Mouse (Mus musculus): ENCODE measurements at regions not wholly inside any gene's neighbourhood (a gene's known extent, or its start where the extent isn't known, plus 50 kb on each side); places are given as distances from the start of the nearest gene placed in this dataset.

DNA sequence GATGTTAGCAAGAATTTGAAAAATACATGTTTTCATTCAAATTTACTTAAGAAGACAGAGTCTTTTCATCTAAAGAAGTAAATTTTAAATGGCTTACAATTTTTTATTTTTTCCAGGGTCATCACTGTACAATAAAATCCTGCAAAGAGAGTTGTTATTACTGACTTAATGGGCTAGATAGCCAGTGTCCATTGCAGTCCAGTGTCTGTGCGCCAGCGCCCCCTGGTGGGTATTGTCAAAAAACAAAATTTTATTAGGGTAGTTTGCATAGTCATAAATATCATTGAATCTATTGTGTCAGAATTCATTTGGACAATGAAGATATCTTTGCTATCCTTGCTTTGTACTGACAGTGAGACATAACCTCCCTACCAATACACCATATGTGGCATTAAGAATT is 619.1 kb downstream of the Flrt2 start:
- no peak overlapping the region for H3K4me3 ChIP-seq (ENCODE audit: control insufficient read depth, low read depth, low read length)
- H3K27ac ChIP-seq (ENCODE audit: control insufficient read depth, insufficient read depth, low read depth, low read length): no peak overlapping the region
- TF ChIP-seq POLR2A (IDR thresholded peaks at IDR 0.05; ENCODE audit: control insufficient read depth, low read depth, low read length) (no peak), CTCF (IDR thresholded peaks at IDR 0.05; ENCODE audit: control insufficient read depth, insufficient read depth, insufficient replicate concordance, low read depth, low read length) (peak; percentile 47; the same call in 1 of the 2 replicates)
- H3K27me3 ChIP-seq (ENCODE audit: control insufficient read depth, insufficient read depth, low read length): no peaks in the 10 kb centered on the region
- no peaks in the 10 kb centered on the region for H3K36me3 ChIP-seq (ENCODE audit: control insufficient read depth, insufficient read depth, low read length)
- H3K4me1 ChIP-seq (ENCODE audit: control insufficient read depth, insufficient read depth, low read length): no peaks in the 10 kb centered on the region

DNA sequence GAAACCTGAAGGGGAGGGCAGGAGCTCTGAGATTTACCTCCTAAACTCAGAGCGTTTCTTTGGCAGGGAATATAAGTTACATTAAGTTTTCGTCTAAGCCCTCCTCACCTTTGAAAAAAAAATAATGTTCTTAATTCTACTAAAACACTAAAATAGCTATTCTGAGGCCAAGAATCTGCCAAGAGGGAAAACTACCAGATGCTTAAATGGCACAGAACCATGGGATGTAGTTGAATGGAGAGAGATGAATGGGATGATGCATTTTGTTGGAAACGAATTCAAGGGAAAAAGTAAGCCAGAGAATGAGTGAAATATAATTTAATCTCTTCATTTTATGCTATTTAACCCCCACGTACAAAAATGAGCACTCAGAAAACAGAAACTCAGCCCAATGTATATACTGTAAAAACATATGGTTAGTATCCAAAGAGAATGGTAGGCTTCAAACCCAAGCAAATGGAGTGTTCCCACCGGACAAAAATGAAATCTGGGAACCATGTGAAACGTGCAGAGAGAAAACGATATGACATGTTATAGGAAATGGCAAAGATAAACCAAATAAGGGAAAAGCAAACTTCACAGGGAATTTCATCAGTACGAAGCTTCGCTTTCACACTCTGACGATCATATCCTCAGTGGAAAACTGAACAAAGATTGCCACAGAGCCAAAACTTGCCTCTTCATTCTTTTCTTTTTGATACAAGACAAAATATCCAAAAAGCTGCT is 631.2 kb downstream of the Flrt2 start:
- TF ChIP-seq POLR2A (IDR thresholded peaks at IDR 0.05; ENCODE audit: control insufficient read depth, low read depth, low read length) (no peak), CTCF (IDR thresholded peaks at IDR 0.05; ENCODE audit: control insufficient read depth, insufficient read depth, insufficient replicate concordance, low read depth, low read length) (no peak)
- Histone ChIP-seq H3K4me1 (ENCODE audit: control insufficient read depth, insufficient read depth, low read length) (no peaks in the 10 kb centered on the region), H3K4me3 (ENCODE audit: control insufficient read depth, low read depth, low read length) (no peak overlapping the region), H3K36me3 (ENCODE audit: control insufficient read depth, insufficient read depth, low read length) (no peaks in the 10 kb centered on the region), H3K27ac (ENCODE audit: control insufficient read depth, insufficient read depth, low read depth, low read length) (no peak overlapping the region), H3K27me3 (ENCODE audit: control insufficient read depth, insufficient read depth, low read length) (no peaks in the 10 kb centered on the region)

DNA sequence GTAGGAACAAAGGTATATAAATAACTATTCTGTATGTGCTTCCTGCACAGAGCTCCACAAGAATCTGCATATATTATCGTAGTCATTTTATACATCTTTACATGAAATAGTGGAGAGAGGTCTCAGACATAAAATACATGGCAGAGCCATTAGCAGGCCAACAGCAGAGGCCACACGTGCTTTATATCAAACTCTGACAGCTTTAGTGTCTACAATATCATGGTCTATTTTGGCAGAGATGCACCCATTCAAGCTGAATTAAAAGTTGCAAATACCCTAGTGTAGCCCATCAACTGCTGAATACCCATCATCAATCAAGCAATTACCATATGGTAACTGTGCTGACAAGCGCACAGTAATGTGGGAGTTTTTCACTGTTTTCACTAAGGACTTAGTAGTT is 659.1 kb downstream of the Flrt2 start:
- Histone ChIP-seq H3K36me3 (ENCODE audit: control insufficient read depth, insufficient read depth, low read length) (no peaks in the 10 kb centered on the region), H3K27me3 (ENCODE audit: control insufficient read depth, insufficient read depth, low read length) (no peaks in the 10 kb centered on the region), H3K4me1 (ENCODE audit: control insufficient read depth, insufficient read depth, low read length) (no peaks in the 10 kb centered on the region), H3K4me3 (ENCODE audit: control insufficient read depth, low read depth, low read length) (no peak overlapping the region), H3K27ac (ENCODE audit: control insufficient read depth, insufficient read depth, low read depth, low read length) (no peak overlapping the region)
- no peak for TF ChIP-seq CTCF (IDR thresholded peaks at IDR 0.05; ENCODE audit: control insufficient read depth, insufficient read depth, insufficient replicate concordance, low read depth, low read length)
- no peak for TF ChIP-seq POLR2A (IDR thresholded peaks at IDR 0.05; ENCODE audit: control insufficient read depth, low read depth, low read length)

DNA sequence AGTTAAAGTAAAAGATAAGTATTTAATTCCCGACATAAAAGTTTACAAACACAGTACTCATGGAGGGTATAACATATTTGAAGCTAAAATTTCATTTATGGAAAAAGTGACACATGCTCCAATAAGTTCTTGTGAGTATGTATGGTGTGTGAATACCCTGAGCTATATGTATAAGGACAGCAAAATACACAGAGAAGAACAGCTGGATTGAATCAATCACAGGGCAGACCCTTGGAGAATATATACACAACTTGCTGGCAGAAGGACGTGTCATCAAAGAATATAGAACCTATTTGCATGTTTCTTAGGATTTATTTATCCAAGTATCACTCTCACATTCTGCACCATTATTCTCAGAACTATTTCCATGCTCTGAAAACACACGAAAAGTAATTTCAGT is 686.9 kb downstream of the Flrt2 start:
- H3K4me3 ChIP-seq (ENCODE audit: control insufficient read depth, low read depth, low read length): no peak overlapping the region
- TF ChIP-seq CTCF (IDR thresholded peaks at IDR 0.05; ENCODE audit: control insufficient read depth, insufficient read depth, insufficient replicate concordance, low read depth, low read length) (no peak), POLR2A (IDR thresholded peaks at IDR 0.05; ENCODE audit: control insufficient read depth, low read depth, low read length) (no peak)
- no peaks in the 10 kb centered on the region for H3K36me3 ChIP-seq (ENCODE audit: control insufficient read depth, insufficient read depth, low read length)
- no peak overlapping the region for H3K27ac ChIP-seq (ENCODE audit: control insufficient read depth, insufficient read depth, low read depth, low read length)
- H3K4me1 ChIP-seq (ENCODE audit: control insufficient read depth, insufficient read depth, low read length): no peaks in the 10 kb centered on the region
- no peaks in the 10 kb centered on the region for H3K27me3 ChIP-seq (ENCODE audit: control insufficient read depth, insufficient read depth, low read length)

DNA sequence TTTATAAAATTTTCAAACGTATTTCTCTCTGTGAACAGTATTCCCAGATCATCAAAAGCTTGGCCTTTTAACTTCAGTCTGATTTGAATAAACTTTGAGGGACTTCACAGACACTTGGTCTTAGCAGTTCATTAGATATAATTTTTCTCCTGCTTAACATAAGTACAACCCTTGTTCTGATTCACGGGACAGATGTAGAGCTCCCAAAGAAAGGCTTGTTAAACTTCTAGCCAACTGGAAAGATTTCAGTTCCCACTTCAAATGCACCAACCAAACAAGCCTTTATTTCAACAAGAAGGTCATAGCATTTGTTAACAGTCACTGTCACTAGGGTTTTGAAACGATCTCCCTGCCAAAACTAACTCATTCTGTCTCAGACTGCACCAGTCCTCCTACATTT is 727.1 kb downstream of the Flrt2 start:
- Histone ChIP-seq H3K27me3 (ENCODE audit: control insufficient read depth, insufficient read depth, low read length) (no peaks in the 10 kb centered on the region), H3K27ac (ENCODE audit: control insufficient read depth, insufficient read depth, low read depth, low read length) (no peak overlapping the region), H3K4me1 (ENCODE audit: control insufficient read depth, insufficient read depth, low read length) (no peaks in the 10 kb centered on the region), H3K36me3 (ENCODE audit: control insufficient read depth, insufficient read depth, low read length) (no peaks in the 10 kb centered on the region), H3K4me3 (ENCODE audit: control insufficient read depth, low read depth, low read length) (no peak overlapping the region)
- TF ChIP-seq POLR2A (IDR thresholded peaks at IDR 0.05; ENCODE audit: control insufficient read depth, low read depth, low read length) (no peak), CTCF (IDR thresholded peaks at IDR 0.05; ENCODE audit: control insufficient read depth, insufficient read depth, insufficient replicate concordance, low read depth, low read length) (no peak)

DNA sequence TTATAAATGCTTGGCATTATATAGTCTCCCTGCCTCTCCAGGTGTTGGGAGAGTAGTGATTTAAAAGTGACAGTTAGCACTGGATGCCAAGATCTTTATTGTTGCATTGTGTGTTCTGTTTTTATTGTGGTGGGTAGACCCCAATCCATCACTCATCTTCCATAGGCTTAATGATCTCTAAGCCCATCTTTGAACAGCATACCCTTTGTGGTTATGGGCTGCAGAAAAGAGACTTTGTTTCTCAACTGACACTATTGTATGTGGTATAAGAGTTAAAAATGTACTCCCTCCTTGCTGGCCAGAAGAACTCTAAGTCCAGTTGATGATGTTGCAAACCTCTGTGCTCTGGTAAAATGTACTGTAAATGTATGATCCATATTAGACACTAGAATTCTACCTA is 727.5 kb downstream of the Flrt2 start:
- no peak overlapping the region for H3K4me3 ChIP-seq (ENCODE audit: control insufficient read depth, low read depth, low read length)
- H3K27ac ChIP-seq (ENCODE audit: control insufficient read depth, insufficient read depth, low read depth, low read length): no peak overlapping the region
- no peaks in the 10 kb centered on the region for H3K36me3 ChIP-seq (ENCODE audit: control insufficient read depth, insufficient read depth, low read length)
- H3K4me1 ChIP-seq (ENCODE audit: control insufficient read depth, insufficient read depth, low read length): no peaks in the 10 kb centered on the region
- H3K27me3 ChIP-seq (ENCODE audit: control insufficient read depth, insufficient read depth, low read length): no peaks in the 10 kb centered on the region
- no peak for TF ChIP-seq POLR2A (IDR thresholded peaks at IDR 0.05; ENCODE audit: control insufficient read depth, low read depth, low read length)
- TF ChIP-seq CTCF (IDR thresholded peaks at IDR 0.05; ENCODE audit: control insufficient read depth, insufficient read depth, insufficient replicate concordance, low read depth, low read length): no peak

DNA sequence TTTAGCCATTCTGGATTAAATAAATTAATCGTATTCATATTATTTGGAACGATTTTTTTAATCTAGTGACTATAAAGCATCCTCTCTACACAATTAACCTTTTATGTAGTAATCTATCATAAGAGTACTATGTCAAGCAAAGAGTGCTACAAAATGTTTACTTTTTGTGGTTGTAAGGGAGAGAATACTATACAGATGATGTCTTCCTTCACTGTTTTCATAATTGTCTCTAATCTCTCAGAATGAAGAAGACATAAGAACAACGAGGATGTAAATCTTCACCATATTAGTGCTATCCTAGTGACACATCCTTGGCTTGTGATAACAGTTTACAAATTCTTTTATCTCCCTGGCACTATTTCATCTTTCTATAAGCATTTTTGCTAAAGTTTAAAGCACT is 735.6 kb downstream of the Flrt2 start:
- Histone ChIP-seq H3K27me3 (ENCODE audit: control insufficient read depth, insufficient read depth, low read length) (no peaks in the 10 kb centered on the region), H3K27ac (ENCODE audit: control insufficient read depth, insufficient read depth, low read depth, low read length) (no peak overlapping the region), H3K4me1 (ENCODE audit: control insufficient read depth, insufficient read depth, low read length) (no peaks in the 10 kb centered on the region), H3K36me3 (ENCODE audit: control insufficient read depth, insufficient read depth, low read length) (no peaks in the 10 kb centered on the region), H3K4me3 (ENCODE audit: control insufficient read depth, low read depth, low read length) (no peak overlapping the region)
- TF ChIP-seq CTCF (IDR thresholded peaks at IDR 0.05; ENCODE audit: control insufficient read depth, insufficient read depth, insufficient replicate concordance, low read depth, low read length) (no peak), POLR2A (IDR thresholded peaks at IDR 0.05; ENCODE audit: control insufficient read depth, low read depth, low read length) (no peak)

Measured in testis, adult 2 months (tissue).